Mouse (Mus musculus) liver, embryonic 13.5 days (tissue): Measurements from ENCODE around the gene Cd86. TPM values are rescaled to one million over a fixed set of nuclear protein-coding genes. Genes with fewer than 3 reads are reported as not detected.

Source experiments
- ATAC-seq: fragments of 200-750 bp; cut with Nextera tagmentation; 2 replicates; pipeline ENCODE4 v1.8.0; 2017; ENCODE audit warnings: low read depth, mild to moderate bottlenecking, moderate number of reproducible peaks, moderate library complexity
- DNase-seq: peaks from one replicate; pipeline ENCODE4 v3.0.0; 2022
- H3K27ac ChIP-seq: fragments of 300-500 bp; sonication (generic); 2 replicates; pipeline ENCODE4 v1.5.1; 2015; ENCODE audit warnings: moderate library complexity, mild to moderate bottlenecking, inconsistent platforms
- H3K27me3 ChIP-seq: fragments of 300-500 bp; sonication (generic); 2 replicates; pipeline ENCODE4 v1.6.1; 2015; ENCODE audit warnings: mild to moderate bottlenecking, inconsistent platforms
- H3K36me3 ChIP-seq: fragments of 300-500 bp; sonication (generic); 2 replicates; pipeline ENCODE4 v1.6.1; 2015; ENCODE audit warnings: mild to moderate bottlenecking, inconsistent platforms
- H3K4me1 ChIP-seq: fragments of 300-500 bp; sonication (generic); replicated peaks from 2 replicates; pipeline ENCODE4 v1.6.1; 2015; ENCODE audit warnings: inconsistent platforms
- H3K4me2 ChIP-seq: fragments of 300-500 bp; sonication (generic); 2 replicates; pipeline ENCODE4 v1.6.1; 2015; ENCODE audit warnings: inconsistent platforms, mild to moderate bottlenecking, moderate library complexity
- H3K4me3 ChIP-seq: fragments of 300-500 bp; sonication (generic); replicated peaks from 2 replicates; pipeline ENCODE4 v1.5.1; 2015; ENCODE audit warnings: mild to moderate bottlenecking, inconsistent platforms
- H3K9ac ChIP-seq: fragments of 300-500 bp; sonication (generic); 2 replicates; pipeline ENCODE4 v1.6.1; 2015; ENCODE audit warnings: mild to moderate bottlenecking, inconsistent platforms
- H3K9me3 ChIP-seq: fragments of 300-500 bp; sonication (generic); replicated peaks from 2 replicates; pipeline ENCODE4 v1.6.1; 2016; ENCODE audit warnings: inconsistent platforms
- WGBS: fragments of 180-500 bp; shearing (Covaris S2); methylation state at CpG from one replicate; pipeline ENCODE4 v1.1.7; 2015; ENCODE audit not compliant: insufficient replicate concordance; 5-methylcytosine and 5-hydroxymethylcytosine counted together
- polyA plus RNA-seq: library from polyadenylated mRNA; unstranded; fragments of >200 nt; fragmentation: Nextera tagmentation; extraction: Ambion mirVana; gene quantifications from 2 replicates; pipeline ENCODE4 v1.2.1, GENCODE M21; 2015

Cd86 gene
- polyA plus RNA-seq = 5.2 and 6.2 TPM in 2 replicates

DNA sequence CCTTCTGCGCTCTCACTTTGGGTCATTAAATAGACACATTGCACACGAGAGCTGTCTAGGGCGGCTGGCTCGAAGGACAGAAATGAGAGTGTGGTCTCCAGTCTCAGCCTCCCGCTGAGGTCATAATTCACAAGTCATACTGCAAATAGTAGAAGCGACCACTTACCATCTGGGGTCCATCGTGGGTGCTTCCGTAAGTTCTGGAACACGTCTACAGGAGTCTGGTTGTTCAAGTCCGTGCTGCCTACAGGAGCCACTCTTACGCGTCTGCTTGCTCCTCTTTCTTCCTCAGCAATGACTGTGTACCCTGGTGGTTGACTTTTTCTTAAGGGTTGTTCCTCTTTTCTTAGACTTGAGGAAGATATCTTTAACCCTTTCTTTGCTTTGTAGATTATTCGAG lies at the start of gene Cd86:
TSS of gene Cd86 (minus strand) at position 300 of the 400 bp plus-strand sequence.
- Histone ChIP-seq H3K27me3 (no peaks in the 10 kb centered on the region), H3K4me2 (no peak within 1 kb of the TSS), H3K4me1 (no peaks in the 10 kb centered on the region), H3K36me3 (no peaks in the 10 kb centered on the region), H3K9me3 (no peaks in the 10 kb centered on the region), H3K9ac (no peak within 1 kb of the TSS), H3K4me3 (no peak within 1 kb of the TSS), H3K27ac (no peak within 1 kb of the TSS)
- DNase-seq = no peak
- no peak for ATAC-seq
- WGBS = 18% methylated on average over 13 of the region's 13 CpGs

DNA sequence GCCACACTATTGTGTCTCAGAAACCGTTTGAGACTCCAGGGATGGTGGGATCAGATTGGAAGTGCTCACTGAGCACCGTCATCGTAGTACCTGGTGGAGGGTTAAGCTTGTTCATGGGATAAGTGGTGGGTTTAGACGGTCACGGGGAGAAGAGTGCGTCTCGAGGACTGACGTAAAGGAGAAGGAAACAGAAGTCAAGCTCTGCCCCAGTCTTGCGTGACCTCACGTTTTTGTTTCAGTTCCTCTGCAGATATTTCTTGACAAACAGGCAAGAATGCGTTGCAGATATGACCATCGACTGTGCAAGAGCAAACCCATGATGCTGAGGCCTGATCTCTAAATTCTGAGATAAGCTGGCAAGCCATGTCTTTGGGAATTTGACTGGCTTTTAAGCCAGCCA lies 45.9 kb upstream of the Cd86 start:
- no peak for DNase-seq
- no peaks in the 10 kb centered on the region for H3K27me3 ChIP-seq
- WGBS = 57% methylated on average over 12 of the region's 12 CpGs

DNA sequence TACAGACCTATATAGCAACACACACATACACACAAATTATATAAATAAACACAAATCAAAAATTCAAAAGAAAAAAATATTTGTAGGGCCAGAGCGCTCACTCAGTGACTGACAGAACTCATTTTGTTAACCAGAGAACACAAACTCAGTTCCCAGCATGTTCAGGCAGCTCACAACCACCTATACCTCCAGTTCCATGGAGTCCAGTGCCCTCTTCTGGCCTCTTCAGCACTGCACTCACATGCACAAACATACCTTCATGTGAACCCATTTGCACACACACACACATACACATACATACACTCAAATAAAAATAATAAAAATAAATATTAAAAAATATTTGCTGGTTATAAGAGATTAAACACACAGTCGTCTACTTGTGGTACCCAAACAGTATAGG lies 44.9 kb upstream of the Cd86 start:
- DNase-seq = no peak
- H3K27ac ChIP-seq = no peak overlapping the region

More for the DNA sequence above, 45.9 kb upstream of the Cd86 start:
- Histone ChIP-seq H3K4me3 (no peak overlapping the region), H3K36me3 (no peaks in the 10 kb centered on the region), H3K9ac (no peak overlapping the region), H3K4me1 (no peaks in the 10 kb centered on the region), H3K27ac (no peak overlapping the region), H3K9me3 (no peaks in the 10 kb centered on the region), H3K4me2 (no peak overlapping the region)
- no peak for ATAC-seq

DNA sequence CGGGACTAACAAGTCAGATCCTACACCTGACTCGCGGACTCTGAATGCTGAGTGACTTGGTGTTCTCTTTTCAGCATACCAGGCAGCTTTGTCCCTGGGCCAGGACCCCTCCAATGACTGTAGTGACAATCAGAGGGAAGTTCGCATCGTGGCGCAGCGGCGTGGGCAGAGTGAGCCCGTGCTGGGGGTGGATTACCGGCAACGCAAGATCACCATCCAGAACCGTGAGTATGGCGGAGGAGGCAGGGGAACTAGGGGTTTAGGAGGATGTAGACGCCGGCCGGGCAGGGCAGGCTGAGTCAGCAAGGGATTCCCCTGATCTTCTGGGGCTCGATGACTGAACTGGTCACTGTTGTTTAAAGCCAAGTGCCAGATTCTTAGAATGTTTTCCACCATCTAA lies 43.5 kb upstream of the Cd86 start:
- ATAC-seq = no peak
- no peaks in the 10 kb centered on the region for H3K9me3 ChIP-seq
- H3K4me1 ChIP-seq = no peaks in the 10 kb centered on the region
- no peaks in the 10 kb centered on the region for H3K36me3 ChIP-seq
- no peak overlapping the region for H3K4me3 ChIP-seq
- DNase-seq = no peak
- H3K4me2 ChIP-seq = no peak overlapping the region
- WGBS = 65% methylated on average over 17 of the region's 17 CpGs
- no peaks in the 10 kb centered on the region for H3K27me3 ChIP-seq
- H3K27ac ChIP-seq = no peak overlapping the region
- no peak overlapping the region for H3K9ac ChIP-seq

More for the DNA sequence above, 44.9 kb upstream of the Cd86 start:
- Histone ChIP-seq H3K4me2 (no peak overlapping the region), H3K36me3 (no peaks in the 10 kb centered on the region), H3K9me3 (no peaks in the 10 kb centered on the region), H3K9ac (no peak overlapping the region), H3K4me1 (no peaks in the 10 kb centered on the region), H3K4me3 (no peak overlapping the region), H3K27me3 (no peaks in the 10 kb centered on the region)
- 65% methylated on average over 2 of the region's 2 CpGs for WGBS
- ATAC-seq = no peak

DNA sequence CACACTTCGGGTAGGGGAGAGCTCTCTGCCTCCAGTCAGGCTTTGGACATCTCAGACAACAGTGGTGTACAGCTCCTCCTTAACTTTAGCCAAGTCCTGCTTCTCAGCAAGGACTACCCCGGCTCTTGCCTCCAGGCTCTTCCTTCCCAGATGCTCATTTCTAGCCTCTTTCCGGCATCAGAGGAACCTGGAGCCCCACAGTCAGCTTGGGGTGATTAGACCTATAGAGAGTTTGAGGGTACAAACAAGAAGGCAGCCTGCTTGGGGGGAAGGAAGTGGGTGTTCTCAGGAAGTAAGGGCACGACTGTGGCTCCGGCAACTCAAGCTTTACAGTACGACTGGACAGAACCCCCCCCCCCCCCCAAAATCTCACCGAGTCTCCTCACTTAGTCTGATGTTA lies 42.9 kb upstream of the Cd86 start:
- Histone ChIP-seq H3K9ac (no peak overlapping the region), H3K27me3 (no peaks in the 10 kb centered on the region), H3K9me3 (no peaks in the 10 kb centered on the region), H3K4me1 (no peaks in the 10 kb centered on the region), H3K4me2 (no peak overlapping the region), H3K27ac (no peak overlapping the region), H3K4me3 (no peak overlapping the region), H3K36me3 (no peaks in the 10 kb centered on the region)
- no peak for DNase-seq
- no peak for ATAC-seq
- 34% methylated on average over 7 of the region's 7 CpGs for WGBS

DNA sequence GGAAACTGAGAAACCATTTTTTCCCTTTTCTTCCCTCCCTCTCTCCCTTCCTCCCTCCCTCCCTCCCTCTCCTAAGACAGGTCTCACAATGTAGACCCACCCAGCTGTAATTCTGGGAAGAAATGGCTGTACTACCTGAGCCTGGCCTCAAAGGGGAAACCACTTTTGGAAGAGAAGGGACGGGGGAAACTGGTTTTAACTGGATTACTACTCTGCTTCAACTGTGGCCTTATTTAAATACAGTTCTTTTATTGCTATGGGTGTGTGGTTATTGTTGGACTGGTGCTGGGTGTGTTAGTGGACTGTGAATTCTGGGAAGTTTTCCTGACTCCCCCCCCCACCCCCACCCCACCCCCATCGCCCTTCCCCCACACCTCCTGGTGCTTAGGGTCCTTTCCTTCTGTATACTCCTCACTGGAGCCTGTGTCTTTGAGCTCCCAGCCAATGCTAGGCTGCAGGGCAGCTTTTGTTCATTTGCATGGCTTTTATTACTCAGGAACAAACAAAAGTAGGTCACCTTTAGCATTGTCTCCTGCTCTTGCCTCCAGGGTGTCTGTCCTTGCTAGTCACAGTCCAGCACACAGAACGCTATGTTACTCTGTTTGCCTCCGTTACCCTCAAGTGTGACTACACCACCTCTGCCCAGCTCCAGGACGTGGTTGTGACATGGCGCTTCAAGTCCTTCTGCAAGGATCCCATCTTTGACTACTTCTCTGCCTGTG lies 42.0 kb upstream of the Cd86 start:
- no peaks in the 10 kb centered on the region for H3K36me3 ChIP-seq
- 57% methylated on average over 6 of the region's 6 CpGs for WGBS

DNA sequence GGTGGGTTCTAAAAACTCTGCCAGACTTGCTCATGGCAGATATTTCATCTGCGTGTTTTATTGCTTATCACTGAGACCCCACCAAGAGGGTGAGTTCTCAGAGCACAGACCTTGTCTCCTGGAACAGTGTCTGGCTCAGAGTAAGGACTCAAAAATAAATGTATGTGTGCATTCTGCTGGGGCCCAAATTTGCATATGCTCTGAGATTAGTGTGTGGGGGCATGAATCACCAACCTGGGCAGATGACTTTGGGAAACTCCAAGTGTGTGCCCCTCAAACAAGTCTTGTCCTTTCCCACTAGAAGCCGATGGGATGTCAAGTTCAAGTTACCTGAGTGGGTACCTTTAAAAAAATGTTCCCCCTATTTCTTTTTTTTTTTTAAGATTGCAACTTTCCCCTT lies 34.6 kb upstream of the Cd86 start:
- H3K36me3 ChIP-seq = no peaks in the 10 kb centered on the region
- DNase-seq = no peak
- 58% methylated on average over 2 of the region's 2 CpGs for WGBS

More for the DNA sequence above, 42.0 kb upstream of the Cd86 start:
- H3K27me3 ChIP-seq = no peaks in the 10 kb centered on the region
- no peak overlapping the region for H3K4me3 ChIP-seq
- no peak overlapping the region for H3K9ac ChIP-seq
- no peaks in the 10 kb centered on the region for H3K4me1 ChIP-seq
- H3K27ac ChIP-seq = no peak overlapping the region
- DNase-seq (no peak), ATAC-seq (no peak)
- no peaks in the 10 kb centered on the region for H3K9me3 ChIP-seq
- H3K4me2 ChIP-seq = no peak overlapping the region

DNA sequence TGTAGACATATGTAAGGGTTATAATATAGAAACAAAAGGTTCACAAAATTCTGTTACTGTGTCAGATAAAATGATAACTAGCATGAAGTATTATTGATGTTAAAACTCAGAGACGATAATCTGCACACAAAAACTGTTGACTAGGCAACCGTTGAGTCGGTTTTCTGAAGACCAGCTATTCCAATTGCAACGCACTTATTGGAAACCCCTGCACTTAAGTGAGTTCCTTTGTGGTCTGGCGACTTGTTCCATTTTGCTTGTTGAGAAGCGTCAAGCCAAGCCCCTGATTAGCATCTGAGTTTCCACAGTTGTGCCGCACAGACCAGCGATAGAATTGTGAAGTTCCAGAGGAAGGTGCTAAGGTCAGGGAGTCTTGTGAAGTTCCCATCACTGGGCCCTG lies 31.4 kb upstream of the Cd86 start:
- DNase-seq (no peak), ATAC-seq (no peak)
- H3K4me1 ChIP-seq = peaks cover 5% of the 10 kb centered on the region; the same call in 1 of the 2 replicates
- no peaks in the 10 kb centered on the region for H3K9me3 ChIP-seq
- no peak overlapping the region for H3K27ac ChIP-seq
- no peak overlapping the region for H3K9ac ChIP-seq
- H3K27me3 ChIP-seq = peaks cover 37% of the 10 kb centered on the region
- H3K36me3 ChIP-seq = no peaks in the 10 kb centered on the region
- no peak overlapping the region for H3K4me3 ChIP-seq
- WGBS = 54% methylated on average over 8 of the region's 8 CpGs
- H3K4me2 ChIP-seq = no peak overlapping the region

More for the DNA sequence above, 34.6 kb upstream of the Cd86 start:
- no peak for ATAC-seq
- no peak overlapping the region for H3K4me2 ChIP-seq
- H3K9ac ChIP-seq = no peak overlapping the region
- H3K4me1 ChIP-seq = no peaks in the 10 kb centered on the region
- no peak overlapping the region for H3K4me3 ChIP-seq
- H3K27me3 ChIP-seq = peaks cover 9% of the 10 kb centered on the region; the same call in 1 of the 2 replicates
- H3K27ac ChIP-seq = no peak overlapping the region
- no peaks in the 10 kb centered on the region for H3K9me3 ChIP-seq

DNA sequence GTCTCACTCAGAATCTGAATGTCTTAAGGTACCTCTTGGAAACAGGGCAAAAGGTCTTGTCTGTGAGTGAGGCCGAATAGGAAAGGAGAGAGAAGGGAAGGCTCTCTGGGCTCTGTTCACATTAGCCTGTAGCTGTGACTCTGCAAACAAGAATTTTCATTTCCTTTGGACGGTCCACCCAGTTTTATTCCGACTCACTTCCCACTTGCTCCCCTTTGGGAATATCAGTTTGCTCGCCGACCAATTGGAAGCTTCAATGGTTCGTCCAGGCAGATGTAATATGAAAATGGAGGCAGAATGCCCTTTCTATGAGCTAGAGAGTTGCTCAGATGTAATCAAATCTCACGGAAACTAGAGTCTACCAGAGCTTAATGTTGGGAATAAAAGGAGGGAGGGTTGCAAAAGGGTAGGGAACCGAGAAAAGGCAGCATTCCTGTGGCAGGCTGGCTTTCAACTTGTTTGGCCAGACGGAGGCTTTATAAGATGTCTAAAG lies 29.0 kb upstream of the Cd86 start:
- no peak for DNase-seq
- no peaks in the 10 kb centered on the region for H3K36me3 ChIP-seq
- H3K4me1 ChIP-seq = peaks cover 5% of the 10 kb centered on the region; the same call in 1 of the 2 replicates
- H3K27ac ChIP-seq = no peak overlapping the region
- 54% methylated on average over 9 of the region's 9 CpGs for WGBS
- no peaks in the 10 kb centered on the region for H3K9me3 ChIP-seq
- H3K4me2 ChIP-seq = no peak overlapping the region
- H3K27me3 ChIP-seq = peaks cover 37% of the 10 kb centered on the region
- no peak overlapping the region for H3K9ac ChIP-seq
- ATAC-seq = no peak
- H3K4me3 ChIP-seq = no peak overlapping the region

DNA sequence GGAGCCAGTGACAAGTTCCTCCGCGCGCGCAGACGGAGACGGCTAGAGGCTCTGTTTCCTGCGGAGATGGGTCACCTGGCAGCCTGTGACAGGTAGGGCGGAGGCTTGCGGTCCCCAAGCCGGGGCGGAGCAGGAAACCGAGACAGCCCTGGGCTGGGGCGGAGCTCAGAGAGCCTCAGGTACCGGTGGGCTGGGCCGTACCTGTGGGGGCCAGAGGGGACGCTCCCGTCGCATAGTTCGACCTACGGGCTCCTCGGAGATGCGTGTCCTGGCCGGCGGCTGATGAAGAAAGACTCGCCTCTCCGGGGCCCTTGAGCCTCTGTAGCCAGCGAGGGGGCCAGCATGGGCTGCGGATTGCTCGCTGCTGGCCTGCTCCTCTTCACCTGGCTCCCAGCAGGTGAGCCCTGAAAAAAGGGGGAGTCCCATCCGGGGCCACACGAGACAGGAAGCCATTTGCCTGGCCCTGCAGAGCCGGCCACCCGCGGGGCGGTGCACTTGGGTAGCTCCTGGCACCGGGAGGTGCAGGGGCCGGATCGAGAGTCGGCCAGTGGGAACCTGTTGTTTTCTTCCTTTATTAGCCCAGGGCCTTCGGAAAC lies 28.0 kb upstream of the Cd86 start, which contains the start of gene Ildr1:
TSS of gene Ildr1 (plus strand) at position 161 of the 596 bp plus-strand sequence.
- H3K9ac ChIP-seq = no peak within 1 kb of the TSS
- peak within 1 kb of the TSS; percentile 51 for H3K4me2 ChIP-seq
- WGBS = 5% methylated on average over 40 of the region's 40 CpGs
- H3K4me3 ChIP-seq = peak within 1 kb of the TSS; percentile 35
- peaks cover 37% of the 10 kb centered on the region for H3K27me3 ChIP-seq
- DNase-seq (no peak), ATAC-seq (no peak)
- peaks cover 5% of the 10 kb centered on the region; the same call in 1 of the 2 replicates for H3K4me1 ChIP-seq
- H3K9me3 ChIP-seq = no peaks in the 10 kb centered on the region
- no peaks in the 10 kb centered on the region for H3K36me3 ChIP-seq
- no peak within 1 kb of the TSS for H3K27ac ChIP-seq

DNA sequence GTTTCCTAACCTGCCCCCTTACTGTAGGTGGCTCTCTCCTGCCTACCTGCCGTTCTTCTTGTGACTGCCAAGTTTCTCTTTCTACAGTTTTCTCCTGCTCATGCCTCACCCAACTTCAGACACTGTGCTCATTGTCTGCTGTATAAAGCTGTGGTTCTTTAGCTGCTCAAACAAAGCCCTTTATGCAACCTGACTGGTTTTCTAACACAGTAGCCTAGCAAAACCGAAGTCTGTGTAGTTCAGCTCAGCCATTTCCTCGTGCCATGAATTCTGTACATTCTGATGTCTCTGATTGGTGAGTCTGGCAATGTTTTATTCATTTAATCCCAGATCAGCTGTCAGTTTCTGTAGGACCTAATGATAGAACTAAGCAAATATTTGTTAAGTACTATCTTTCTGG lies 25.6 kb upstream of the Cd86 start:
- Histone ChIP-seq H3K9ac (no peak overlapping the region), H3K4me1 (peaks cover 5% of the 10 kb centered on the region; the same call in 1 of the 2 replicates), H3K4me2 (no peak overlapping the region), H3K9me3 (no peaks in the 10 kb centered on the region), H3K27me3 (peaks cover 34% of the 10 kb centered on the region), H3K27ac (no peak overlapping the region), H3K36me3 (no peaks in the 10 kb centered on the region), H3K4me3 (no peak overlapping the region)
- no peak for DNase-seq
- no peak for ATAC-seq
- WGBS = 63% methylated on average over 3 of the region's 3 CpGs
